Comparison of ENCODE assay signal across 15 mouse cellular contexts in the genomic region with DNA sequence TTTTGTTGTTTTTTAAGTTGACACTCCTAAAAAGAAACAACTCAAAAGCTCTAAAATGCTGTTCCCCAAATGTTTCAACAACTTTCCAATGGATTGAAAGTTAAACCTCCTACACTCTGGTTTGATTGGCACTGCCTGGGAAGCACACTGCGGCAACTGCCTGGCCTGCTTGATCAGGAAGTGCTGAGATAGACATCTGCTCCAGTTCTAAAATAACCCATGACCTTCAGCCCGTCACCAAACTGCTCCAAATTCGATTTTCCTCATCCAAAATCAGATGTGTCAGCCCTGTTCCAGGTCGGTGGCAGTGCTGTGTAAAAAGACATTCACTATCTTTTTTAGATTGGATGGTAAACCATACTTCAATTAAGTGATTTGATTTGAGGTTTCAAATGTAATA.
A peak's percentile ranks its signal among the peaks of the same experiment; 100 is the strongest.
DNase-seq lines count a peak whose midpoint lies in the region; ATAC-seq and TF ChIP-seq lines count a peak whose summit lies in the region.
"Had no signal": no experiment of that assay in that cellular context is flagged by ENCODE, and none has a peak within 500 bp of the region (broad histone marks: within the 10 kb centered on the region; RNA-seq: fewer than 3 reads in every experiment).

No protein-coding gene starts in this region.

- no peak overlapping the region for H3K9ac ChIP-seq in heart, embryonic 15.5 days
- H3K9ac ChIP-seq: liver, postnatal 0 days had no signal

- H3K4me1 ChIP-seq in heart, embryonic 15.5 days (replicated peaks): peaks cover 12% of the 10 kb centered on the region
- peaks cover 15% of the 10 kb centered on the region for H3K4me1 ChIP-seq in heart, embryonic 10.5 days

- no peaks in the 10 kb centered on the region for H3K27me3 ChIP-seq in heart, embryonic 15.5 days
- H3K27me3 ChIP-seq in heart, embryonic 10.5 days (ENCODE audit: insufficient read depth, poor library complexity, severe bottlenecking): no peaks in the 10 kb centered on the region
- H3K27me3 ChIP-seq: megakaryocyte, embryonic 14.5 days; Patski had no signal

- H3K4me3 ChIP-seq in heart, embryonic 15.5 days: no peak overlapping the region
- H3K4me3 ChIP-seq in heart, embryonic 10.5 days: no peak overlapping the region
- H3K4me3 ChIP-seq in layer of hippocampus, adult 2 months: no peak overlapping the region; the same call in 1 of the 2 replicates
- H3K4me3 ChIP-seq in left cerebral cortex, adult 2 months: no peak overlapping the region
- H3K4me3 ChIP-seq: limb, embryonic 10.5 days; megakaryocyte, embryonic 14.5 days; myocyte had no signal

- H3K36me3 ChIP-seq in heart, embryonic 15.5 days: no peaks in the 10 kb centered on the region
- no peaks in the 10 kb centered on the region for H3K36me3 ChIP-seq in heart, embryonic 10.5 days
- H3K36me3 ChIP-seq: limb, embryonic 10.5 days had no signal

- 40% methylated on average over 4 of the region's 4 CpGs for WGBS in heart, embryonic 15.5 days
- WGBS in heart, embryonic 10.5 days: 35% methylated on average over 4 of the region's 4 CpGs

- 0 out of 2 replicates have a peak, but pooled peaks have one; percentile 50 for ATAC-seq in cerebellum, adult (ENCODE audit: insufficient number of reproducible peaks, low FRiP score, low TSS enrichment)
- ATAC-seq in heart, embryonic 15.5 days (replicated peaks; ENCODE audit: insufficient number of reproducible peaks, insufficient read depth, low FRiP score, low read depth): no peak
- ATAC-seq: forebrain, embryonic 16.5 days; liver, postnatal 0 days; Patski had no signal

- H3K27ac ChIP-seq in heart, embryonic 15.5 days: 0 out of 2 replicates have a peak overlapping the region, but pooled peaks have one; percentile 9
- H3K27ac ChIP-seq in heart, embryonic 10.5 days: no peak overlapping the region
- peak overlapping the region; percentile 77 for H3K27ac ChIP-seq in layer of hippocampus, adult 2 months
- H3K27ac ChIP-seq in left cerebral cortex, adult 2 months: no peak overlapping the region; the same call in 1 of the 2 replicates
- H3K27ac ChIP-seq: limb, embryonic 10.5 days had no signal

- intact Hi-C loops in left cerebral cortex, adult 2 months (cut with DNase I): no loop called here

- no peak for DNase-seq in cerebellum, adult 9-11 months
- DNase-seq in heart, embryonic 10.5 days (ENCODE audit: low spot score): no peak
- peak; percentile 73 for DNase-seq in adipocyte (ENCODE audit: low spot score)
- DNase-seq in layer of hippocampus, adult 2 months (ENCODE audit: low spot score in 2 of 2): peak; percentile 36 to 61
- DNase-seq in kidney, postnatal 14 days: no peak
- no peak for DNase-seq in left cerebral cortex, adult 2 months (ENCODE audit: extremely low spot score in 1 of 2, low spot score in 2 of 2)
- DNase-seq: kidney, adult 11 months; liver, postnatal 0 days had no signal

- TF ChIP-seq CTCF in layer of hippocampus, adult 2 months (conservative IDR thresholded peaks at IDR 0.05): no peak
- TF ChIP-seq CTCF in left cerebral cortex, adult 2 months (IDR thresholded peaks at IDR 0.05): no peak

- no peaks in the 10 kb centered on the region for H3K9me3 ChIP-seq in heart, embryonic 15.5 days (replicated peaks)
- no peaks in the 10 kb centered on the region for H3K9me3 ChIP-seq in heart, embryonic 10.5 days
- H3K9me3 ChIP-seq: limb, embryonic 10.5 days; megakaryocyte, embryonic 14.5 days had no signal

- no peak overlapping the region for H3K4me2 ChIP-seq in heart, embryonic 15.5 days

Comparison
In these comparisons a context has a peak if more than half of its experiments do, and no peak if none do; other contexts are left out.
1. H3K27ac ChIP-seq: peak in heart, embryonic 15.5 days (single experiment) and layer of hippocampus, adult 2 months (single experiment); none in heart, embryonic 10.5 days (single experiment) and left cerebral cortex, adult 2 months (single experiment).
2. DNase-seq: peak in adipocyte (single experiment) and layer of hippocampus, adult 2 months (2 of 2); none in cerebellum, adult 9-11 months (single experiment), heart, embryonic 10.5 days (single experiment), kidney, postnatal 14 days (single experiment) and left cerebral cortex, adult 2 months (0 of 2).